Mouse (Mus musculus): ENCODE measurements around the gene Dalrd3.
"Not testable (repeated sequence)": the region's sequence is repeated elsewhere in the genome, so short reads cannot be mapped to it uniquely, and the experiment has no call there.

- TF ChIP-seq CTCF (IDR thresholded peaks at IDR 0.05; ENCODE audit: borderline replicate concordance, extremely low read depth, insufficient read depth, insufficient read length); POLR2A (IDR thresholded peaks at IDR 0.05; ENCODE audit: borderline replicate concordance, extremely low read depth, insufficient read depth, insufficient read length, poor library complexity, severe bottlenecking): not testable (repeated sequence)
Observed at GRCm38 (mm10) chr9:108607929-108608328, 38.2 kb downstream of the Dalrd3 start.
